Mouse (Mus musculus) small intestine, adult 2 months (tissue): ENCODE measurements around the gene Zfp39. TPM values are rescaled to one million over a fixed set of nuclear protein-coding genes. Genes with fewer than 3 reads are reported as not detected.

Source experiments
- H3K27ac ChIP-seq: fragments of 200-500 bp; 2 replicates; pipeline ENCODE4 v1.5.1; 2012; ENCODE audit warnings: low read depth, low read length, control low read depth, inconsistent platforms; ENCODE audit not compliant: insufficient read depth
- H3K27me3 ChIP-seq: fragments of 200-500 bp; 2 replicates; pipeline ENCODE4 v1.6.1; 2012; ENCODE audit warnings: mild to moderate bottlenecking, moderate library complexity, low read length, inconsistent platforms; ENCODE audit not compliant: control insufficient read depth, insufficient read depth
- H3K36me3 ChIP-seq: fragments of 200-500 bp; 2 replicates; pipeline ENCODE4 v1.6.1; 2012; ENCODE audit warnings: mild to moderate bottlenecking, low read length, control low read depth, inconsistent platforms; ENCODE audit not compliant: control insufficient read depth, insufficient read depth
- H3K4me1 ChIP-seq: fragments of 200-500 bp; 2 replicates; pipeline ENCODE4 v1.6.1; 2012; ENCODE audit warnings: low read length, inconsistent platforms, mixed read lengths; ENCODE audit not compliant: control insufficient read depth, insufficient read depth, insufficient read length
- H3K4me3 ChIP-seq: fragments of 200-500 bp; 2 replicates; pipeline ENCODE4 v1.5.1; 2012; ENCODE audit warnings: low read depth, mild to moderate bottlenecking, control low read depth, inconsistent platforms, low read length, moderate library complexity
- CTCF ChIP-seq: fragments of 200-500 bp; IDR thresholded peaks from 2 replicates; pipeline ENCODE4 v1.5.1; 2012; ENCODE audit warnings: low read depth, mild to moderate bottlenecking, control low read depth, inconsistent platforms, low read length, moderate library complexity, mixed read lengths; ENCODE audit not compliant: insufficient replicate concordance, insufficient read length; ENCODE audit errors: extremely low read depth
- POLR2A ChIP-seq: fragments of 200-500 bp; IDR thresholded peaks from 2 replicates; pipeline ENCODE4 v1.6.1; 2012; ENCODE audit warnings: low read depth, mild to moderate bottlenecking, control low read depth, inconsistent platforms, low read length, moderate library complexity
- WGBS: fragments of 180-500 bp; shearing (Covaris S2); methylation state at CpG from one replicate; pipeline ENCODE4 v1.1.7; 2018; 5-methylcytosine and 5-hydroxymethylcytosine counted together
- polyA plus RNA-seq: library from polyadenylated mRNA; depleted of rRNA; stranded (reverse); fragments of >200 nt; gene quantifications from 2 replicates; pipeline ENCODE4 v1.2.3, GENCODE M21; 2012

Zfp39 gene
- polyA plus RNA-seq, 1 experiment = 0.29 TPM

DNA sequence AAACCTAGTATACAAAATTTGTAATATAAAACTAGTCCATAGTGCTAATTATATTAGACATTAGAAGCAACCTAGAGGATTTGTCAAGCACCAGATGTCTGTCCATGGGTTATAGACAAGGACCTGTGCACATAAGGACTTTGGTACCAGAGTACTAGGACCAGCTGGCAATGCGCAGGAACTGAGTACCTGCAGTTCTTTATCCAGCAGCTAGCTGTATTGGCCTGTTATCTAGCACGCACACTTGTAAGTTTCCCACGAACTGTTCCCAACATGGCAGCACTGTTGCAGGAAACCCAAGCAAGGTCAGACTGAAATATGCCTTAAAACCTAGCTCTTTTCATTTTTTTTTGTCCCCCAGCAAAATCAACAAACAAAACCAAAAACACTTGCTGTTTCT lies 26.2 kb upstream of the Zfp39 start:
- WGBS = 78% methylated on average over 3 of the region's 3 CpGs
- TF ChIP-seq CTCF (no peak), POLR2A (no peak)

DNA sequence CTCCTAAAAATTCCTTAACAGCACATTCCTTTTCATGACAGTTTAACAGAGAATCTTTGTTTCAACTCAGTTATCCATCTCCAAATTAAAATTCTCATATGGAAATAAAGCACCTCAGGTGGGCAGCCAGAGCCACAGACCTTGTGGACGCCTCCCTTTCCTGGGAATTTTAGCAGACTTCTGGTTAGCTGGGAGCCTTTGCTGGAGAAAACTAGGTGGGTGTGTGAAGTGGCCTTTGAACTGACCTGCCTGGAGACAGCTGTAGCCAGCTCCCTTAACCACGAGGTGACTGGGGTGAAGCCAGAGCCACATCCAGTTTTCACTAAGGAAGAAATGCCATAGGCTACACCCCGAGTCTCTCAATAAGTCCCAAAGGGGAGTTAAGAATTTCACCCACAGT lies 25.6 kb upstream of the Zfp39 start:
- TF ChIP-seq POLR2A (no peak), CTCF (no peak)
- 23% methylated on average over 3 of the region's 3 CpGs for WGBS
- H3K27me3 ChIP-seq = no peaks in the 10 kb centered on the region
- H3K27ac ChIP-seq = no peak overlapping the region
- H3K4me3 ChIP-seq = no peak overlapping the region
- peaks cover 24% of the 10 kb centered on the region for H3K36me3 ChIP-seq
- H3K4me1 ChIP-seq = peaks cover 19% of the 10 kb centered on the region; the same call in 1 of the 2 replicates

More for the DNA sequence above, 26.2 kb upstream of the Zfp39 start:
- no peaks in the 10 kb centered on the region for H3K27me3 ChIP-seq
- no peak overlapping the region for H3K4me3 ChIP-seq
- no peak overlapping the region for H3K27ac ChIP-seq
- H3K36me3 ChIP-seq = peaks cover 24% of the 10 kb centered on the region
- H3K4me1 ChIP-seq = peaks cover 19% of the 10 kb centered on the region; the same call in 1 of the 2 replicates

DNA sequence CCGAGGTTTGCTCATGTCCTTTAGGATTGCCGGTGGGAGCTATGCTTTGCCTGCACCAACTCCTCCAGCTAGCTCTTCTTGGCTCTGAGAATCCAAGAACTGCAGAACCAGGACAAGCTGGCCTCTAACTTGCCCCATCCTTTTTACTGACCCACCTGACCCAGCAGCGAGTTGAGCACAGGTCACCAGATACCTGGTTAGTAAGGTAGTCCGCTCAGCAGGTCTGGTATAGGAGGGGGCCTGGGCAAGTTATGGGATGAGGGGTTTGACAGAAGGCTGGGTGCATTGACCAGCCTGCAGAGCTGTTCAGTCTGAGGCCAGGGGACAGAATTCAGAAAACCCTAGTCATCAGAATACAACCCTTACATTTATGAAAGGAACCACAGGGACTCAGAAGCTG lies 25.0 kb upstream of the Zfp39 start:
- WGBS = 79% methylated on average over 4 of the region's 4 CpGs
- no peaks in the 10 kb centered on the region for H3K27me3 ChIP-seq
- H3K4me1 ChIP-seq = peaks cover 19% of the 10 kb centered on the region; the same call in 1 of the 2 replicates
- H3K36me3 ChIP-seq = peaks cover 20% of the 10 kb centered on the region
- TF ChIP-seq POLR2A (no peak), CTCF (no peak)
- no peak overlapping the region for H3K4me3 ChIP-seq
- H3K27ac ChIP-seq = no peak overlapping the region

DNA sequence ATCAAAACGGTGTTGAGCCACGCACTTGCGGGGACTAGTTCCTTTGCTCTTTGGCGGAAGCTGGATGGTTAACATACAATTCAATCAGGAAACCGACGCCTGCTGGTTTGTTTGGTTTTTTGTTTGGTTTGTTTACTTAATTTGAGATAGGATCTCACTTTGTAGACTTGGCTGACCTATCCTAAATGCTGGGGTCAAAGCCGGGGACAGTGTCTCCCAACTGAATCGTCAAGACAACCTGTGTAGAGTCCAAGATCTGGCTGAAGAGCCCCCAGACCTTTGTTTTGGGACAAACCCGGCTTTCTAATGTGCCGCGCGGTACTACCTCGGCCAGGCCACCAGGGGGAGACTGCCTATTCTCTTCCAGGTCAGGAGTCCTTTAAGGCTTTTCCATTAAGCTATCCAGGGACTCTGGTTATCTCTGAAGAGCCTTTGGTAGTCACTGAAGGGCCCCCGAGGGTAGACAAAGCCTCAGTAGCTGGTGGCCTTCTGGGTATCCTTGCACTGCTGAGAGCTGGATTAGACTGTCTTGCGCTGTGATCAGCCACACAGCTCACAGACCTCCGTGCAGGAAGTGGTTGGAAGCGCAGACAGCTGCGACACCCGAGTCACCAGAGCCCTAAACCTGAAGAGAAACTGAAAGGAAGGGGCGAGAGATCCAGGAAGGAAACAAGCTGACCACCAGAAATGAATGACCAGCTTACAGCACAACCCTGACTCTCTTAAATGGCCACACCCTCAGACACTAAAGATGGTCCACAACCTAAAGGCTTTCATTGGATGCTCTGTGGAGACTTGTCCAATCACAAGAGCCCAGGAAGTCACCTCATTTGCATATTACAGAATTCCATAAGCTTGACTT lies 24.0 kb upstream of the Zfp39 start:
- 2% methylated on average over 20 of the region's 20 CpGs for WGBS
- TF ChIP-seq POLR2A (0 out of 2 replicates have a peak, but pooled peaks have one; percentile 17), CTCF (peak; percentile 98)
- Histone ChIP-seq H3K4me1 (peaks cover 19% of the 10 kb centered on the region; the same call in 1 of the 2 replicates), H3K36me3 (peaks cover 10% of the 10 kb centered on the region), H3K27ac (peak overlapping the region; percentile 73), H3K27me3 (no peaks in the 10 kb centered on the region), H3K4me3 (peak overlapping the region; percentile 61)

DNA sequence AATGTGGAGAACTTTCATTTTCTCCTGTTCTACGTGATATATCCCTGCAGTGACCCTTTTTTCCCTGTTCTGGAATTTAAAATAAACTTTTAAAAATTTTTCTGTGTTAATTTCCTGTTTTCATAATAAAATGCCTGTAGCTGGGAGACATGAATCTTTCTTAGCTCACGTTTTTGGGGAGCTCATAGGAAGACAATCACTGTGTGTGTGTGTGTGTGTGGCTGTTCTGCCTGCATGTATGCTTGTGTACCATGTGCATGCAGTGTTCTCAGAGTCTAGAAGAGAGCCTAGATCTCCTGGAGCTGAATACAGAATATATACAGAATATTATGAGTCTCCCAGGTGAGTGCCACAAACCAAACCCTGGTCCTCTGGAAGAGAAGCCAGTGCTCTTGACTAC lies 23.0 kb upstream of the Zfp39 start:
- WGBS = 49% methylated on average over 2 of the region's 2 CpGs
- Histone ChIP-seq H3K4me3 (no peak overlapping the region), H3K36me3 (0 out of 2 replicates have a peak, but pooled peaks cover 3% of the 10 kb centered on the region), H3K27ac (no peak overlapping the region), H3K4me1 (peaks cover 16% of the 10 kb centered on the region; the same call in 1 of the 2 replicates), H3K27me3 (no peaks in the 10 kb centered on the region)
- TF ChIP-seq POLR2A (no peak), CTCF (no peak)

DNA sequence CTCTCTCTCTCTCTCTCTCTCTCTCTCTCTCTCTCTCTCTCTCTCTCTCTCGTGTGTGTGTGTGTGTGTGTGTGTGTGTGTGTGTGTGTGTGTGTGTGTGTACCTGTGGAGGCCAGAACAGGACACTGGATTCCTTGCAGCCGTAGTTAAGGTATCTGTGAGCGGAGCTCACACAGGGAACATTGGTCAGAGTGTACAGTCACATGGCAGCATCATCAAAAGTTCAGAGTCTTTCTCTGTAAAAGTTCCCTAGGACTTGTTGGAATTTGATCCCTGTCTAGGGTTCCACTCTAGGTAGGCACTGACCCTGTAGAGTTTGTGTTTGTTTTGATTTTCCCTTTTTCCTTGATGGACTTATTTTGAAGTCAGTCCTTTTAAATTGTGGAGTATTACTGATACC lies 22.6 kb upstream of the Zfp39 start:
- WGBS = 43% methylated on average over 2 of the region's 3 CpGs
- H3K4me1 ChIP-seq = peaks cover 13% of the 10 kb centered on the region; the same call in 1 of the 2 replicates
- no peak overlapping the region for H3K27ac ChIP-seq
- no peak for TF ChIP-seq POLR2A
- TF ChIP-seq CTCF = no peak
- 0 out of 2 replicates have a peak, but pooled peaks cover 2% of the 10 kb centered on the region for H3K36me3 ChIP-seq
- no peaks in the 10 kb centered on the region for H3K27me3 ChIP-seq
- no peak overlapping the region for H3K4me3 ChIP-seq

DNA sequence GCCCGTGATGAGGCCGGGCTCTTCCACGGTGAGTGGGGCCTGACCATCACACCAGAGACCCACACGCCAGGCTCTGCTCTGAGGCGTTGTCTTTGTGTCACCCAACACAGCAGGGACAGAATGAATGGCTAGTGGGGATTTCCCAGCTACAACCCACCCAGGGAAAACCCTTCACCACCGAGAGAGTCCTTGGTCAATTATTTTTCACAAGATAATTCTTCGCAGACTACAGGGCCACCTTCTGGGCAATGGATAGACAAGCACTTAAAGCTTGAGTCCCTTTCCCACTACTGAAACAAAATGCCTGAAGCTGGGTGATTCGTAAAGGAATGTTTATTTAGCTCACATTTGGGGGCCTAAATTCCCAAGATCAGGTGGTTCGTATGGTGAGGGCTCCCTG lies 18.4 kb upstream of the Zfp39 start:
- no peak for TF ChIP-seq CTCF
- no peak for TF ChIP-seq POLR2A
- Histone ChIP-seq H3K27ac (no peak overlapping the region), H3K36me3 (no peaks in the 10 kb centered on the region), H3K27me3 (no peaks in the 10 kb centered on the region), H3K4me1 (no peaks in the 10 kb centered on the region), H3K4me3 (no peak overlapping the region)
- WGBS = 76% methylated on average over 9 of the region's 9 CpGs
